ENCODE assay signal across 26 mouse cellular contexts in genomic region chr9:25022439-25022838, GRCm38 (mm10).
DNase-seq lines count a peak whose midpoint lies in the region; ATAC-seq and TF ChIP-seq lines count a peak whose summit lies in the region.
"Had no signal": no experiment of that assay in that cellular context is flagged by ENCODE, and none has a peak within 500 bp of the region (broad histone marks: within the 10 kb centered on the region; RNA-seq: fewer than 3 reads in every experiment).

No protein-coding gene starts in this region.

- H3K27me3 ChIP-seq in embryonic facial prominence, embryonic 14.5 days (replicated peaks; ENCODE audit: control insufficient read depth, insufficient read depth, low read length) = no peaks in the 10 kb centered on the region
- no peaks in the 10 kb centered on the region for H3K27me3 ChIP-seq in embryonic facial prominence, embryonic 10.5 days (replicated peaks; ENCODE audit: low read depth, poor library complexity, severe bottlenecking)
- no peaks in the 10 kb centered on the region for H3K27me3 ChIP-seq in lung, embryonic 14.5 days (ENCODE audit: insufficient read depth, low read length)
- H3K27me3 ChIP-seq: forebrain, embryonic 12.5 days; forebrain, embryonic 15.5 days; heart, embryonic 13.5 days had no signal

- H3K9me3 ChIP-seq in embryonic facial prominence, embryonic 14.5 days (ENCODE audit: control insufficient read depth, low read length) = no peaks in the 10 kb centered on the region
- H3K9me3 ChIP-seq in embryonic facial prominence, embryonic 10.5 days = no peaks in the 10 kb centered on the region
- no peaks in the 10 kb centered on the region for H3K9me3 ChIP-seq in lung, embryonic 14.5 days (ENCODE audit: low read depth, low read length)
- H3K9me3 ChIP-seq: embryonic facial prominence, embryonic 13.5 days; forebrain, embryonic 12.5 days; forebrain, embryonic 15.5 days; heart, embryonic 10.5 days; heart, embryonic 13.5 days had no signal

- DNase-seq in embryonic facial prominence, embryonic 14.5 days (ENCODE audit: low spot score) = peak; percentile 8
- DNase-seq in embryonic facial prominence, embryonic 10.5 days (ENCODE audit: low spot score) = no peak
- DNase-seq in lung, embryonic 14.5 days = peak; percentile 24
- DNase-seq in lung, postnatal 4 days = no peak
- DNase-seq in Muller cell, postnatal 12 days (ENCODE audit: inconsistent ontology term) = peak; percentile 23
- DNase-seq in adipocyte (ENCODE audit: low spot score) = peak; percentile 6
- DNase-seq in gastrocnemius, postnatal 36 days = no peak
- DNase-seq in left cerebral cortex, postnatal 36 days (ENCODE audit: low spot score in 2 of 2) = no peak
- DNase-seq: adrenal gland, postnatal 14 days; cerebellum, adult 11 months; cerebellum, adult 2 months; cerebellum, adult 9-11 months; cerebellum, postnatal 25 days; gastrocnemius, postnatal 10 days; heart, adult 18-20 months; heart, postnatal 14 days; heart, postnatal 4 days; kidney, adult 2 months had no signal

- H3K36me3 ChIP-seq in embryonic facial prominence, embryonic 14.5 days (ENCODE audit: control insufficient read depth, insufficient read depth, low read length) = no peaks in the 10 kb centered on the region
- no peaks in the 10 kb centered on the region for H3K36me3 ChIP-seq in embryonic facial prominence, embryonic 10.5 days (replicated peaks)
- no peaks in the 10 kb centered on the region for H3K36me3 ChIP-seq in lung, embryonic 14.5 days (ENCODE audit: insufficient read depth)
- H3K36me3 ChIP-seq: embryonic facial prominence, embryonic 13.5 days; forebrain, embryonic 12.5 days; forebrain, embryonic 15.5 days; heart, embryonic 10.5 days; heart, embryonic 13.5 days had no signal

- ATAC-seq in embryonic facial prominence, embryonic 14.5 days (ENCODE audit: low read depth) = no peak
- ATAC-seq in lung, embryonic 14.5 days (ENCODE audit: insufficient read depth) = no peak
- ATAC-seq: CD4-positive, CD25-positive, alpha-beta regulatory T cell, adult 4 months; forebrain, embryonic 15.5 days; intestine, postnatal 0 days had no signal

- H3K27ac ChIP-seq in embryonic facial prominence, embryonic 14.5 days (replicated peaks; ENCODE audit: low read depth, low read length) = no peak overlapping the region
- no peak overlapping the region for H3K27ac ChIP-seq in embryonic facial prominence, embryonic 10.5 days (replicated peaks)
- H3K27ac ChIP-seq in lung, embryonic 14.5 days (ENCODE audit: low read depth) = no peak overlapping the region
- H3K27ac ChIP-seq: embryonic facial prominence, embryonic 13.5 days; forebrain, embryonic 12.5 days; forebrain, embryonic 15.5 days; heart, embryonic 13.5 days; hindbrain, embryonic 14.5 days had no signal

- H3K4me1 ChIP-seq in embryonic facial prominence, embryonic 14.5 days (ENCODE audit: control insufficient read depth, insufficient read depth, low read length) = no peaks in the 10 kb centered on the region
- H3K4me1 ChIP-seq in embryonic facial prominence, embryonic 10.5 days = no peaks in the 10 kb centered on the region
- no peaks in the 10 kb centered on the region for H3K4me1 ChIP-seq in lung, embryonic 14.5 days (ENCODE audit: insufficient read depth)
- H3K4me1 ChIP-seq: embryonic facial prominence, embryonic 13.5 days; forebrain, embryonic 12.5 days; forebrain, embryonic 15.5 days had no signal

- no peak for TF ChIP-seq CTCF in lung, embryonic 14.5 days (IDR thresholded peaks at IDR 0.05; ENCODE audit: low read depth)

- no peak overlapping the region for H3K4me2 ChIP-seq in embryonic facial prominence, embryonic 14.5 days (ENCODE audit: low read depth, low read length)
- H3K4me2 ChIP-seq in lung, embryonic 14.5 days = no peak overlapping the region
- H3K4me2 ChIP-seq: embryonic facial prominence, embryonic 13.5 days; forebrain, embryonic 12.5 days; forebrain, embryonic 15.5 days; heart, embryonic 13.5 days; hindbrain, embryonic 14.5 days had no signal

- no peak overlapping the region for H3K4me3 ChIP-seq in embryonic facial prominence, embryonic 14.5 days (ENCODE audit: low read depth, low read length)
- no peak overlapping the region for H3K4me3 ChIP-seq in embryonic facial prominence, embryonic 10.5 days
- no peak overlapping the region for H3K4me3 ChIP-seq in lung, embryonic 14.5 days (ENCODE audit: low read depth, low read length)
- H3K4me3 ChIP-seq: embryonic facial prominence, embryonic 13.5 days; forebrain, embryonic 12.5 days; forebrain, embryonic 15.5 days; heart, embryonic 10.5 days; heart, embryonic 13.5 days had no signal

- intact Hi-C loops in gastrocnemius, postnatal 36 days (cut with DNase I) = no loop called here
- intact Hi-C loops in left cerebral cortex, postnatal 36 days (cut with DNase I) = no loop called here

- WGBS in embryonic facial prominence, embryonic 14.5 days = 73% methylated on average over 4 of the region's 4 CpGs
- WGBS in embryonic facial prominence, embryonic 10.5 days = 87% methylated on average over 4 of the region's 4 CpGs
- 79% methylated on average over 4 of the region's 4 CpGs for WGBS in lung, embryonic 14.5 days

- no peak overlapping the region for H3K9ac ChIP-seq in embryonic facial prominence, embryonic 14.5 days (ENCODE audit: low read depth, low read length)
- H3K9ac ChIP-seq in lung, embryonic 14.5 days = no peak overlapping the region
- H3K9ac ChIP-seq: embryonic facial prominence, embryonic 13.5 days; forebrain, embryonic 12.5 days; forebrain, embryonic 15.5 days; heart, embryonic 13.5 days; hindbrain, embryonic 14.5 days had no signal

Comparison
In these comparisons a context has a peak if more than half of its experiments do, and no peak if none do; other contexts are left out.
1. DNase-seq: peak in embryonic facial prominence, embryonic 14.5 days (single experiment), lung, embryonic 14.5 days (single experiment), Muller cell, postnatal 12 days (single experiment) and adipocyte (single experiment); none in embryonic facial prominence, embryonic 10.5 days (single experiment), lung, postnatal 4 days (0 of 2), gastrocnemius, postnatal 36 days (0 of 2) and left cerebral cortex, postnatal 36 days (0 of 2).